Mouse (Mus musculus) cerebellum, adult 9-10 months (tissue): ENCODE measurements at regions not wholly inside any gene's neighbourhood (a gene's known extent, or its start where the extent isn't known, plus 50 kb on each side); places are given as distances from the start of the nearest gene placed in this dataset.

Source experiments
- DNase-seq: peaks from one replicate; pipeline ENCODE4 v3.0.0; 2022

DNA sequence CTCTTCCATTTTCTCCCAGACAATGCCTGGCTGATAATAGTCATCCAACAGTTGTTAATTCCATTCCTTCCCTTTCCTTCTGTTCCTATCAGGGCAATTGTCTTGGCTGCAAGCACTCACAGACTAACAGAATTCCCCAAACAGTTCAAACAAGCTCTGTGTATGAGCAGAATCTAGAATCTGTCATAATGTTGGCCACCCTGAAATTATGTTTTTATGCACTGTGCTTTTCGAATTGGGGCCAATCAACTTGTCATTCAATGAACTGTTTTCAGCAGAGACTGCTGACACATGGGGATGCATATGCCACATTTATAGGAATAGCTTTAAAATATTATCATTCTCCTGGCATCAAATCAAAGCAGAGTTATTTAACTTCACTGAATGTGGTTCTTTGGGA lies 235.8 kb upstream of the Tmtc4 start:
- DNase-seq, result no peak

- DNase-seq, result peak; percentile 44
Observed at GRCm38 (mm10) chr14:123210241-123210640, 226.4 kb upstream of the Tmtc4 start.

GRCm38 (mm10) chr14:123202848-123203247 lies 219.0 kb upstream of the Tmtc4 start:
- DNase-seq, result no peak

GRCm38 (mm10) chr14:123202313-123202712 lies 218.5 kb upstream of the Tmtc4 start:
- no peak for DNase-seq

- DNase-seq, result peak; percentile 86
Observed at GRCm38 (mm10) chr14:123201426-123202274, 217.8 kb upstream of the Tmtc4 start.

GRCm38 (mm10) chr14:123199111-123199510 lies 215.3 kb upstream of the Tmtc4 start:
- no peak for DNase-seq

DNA sequence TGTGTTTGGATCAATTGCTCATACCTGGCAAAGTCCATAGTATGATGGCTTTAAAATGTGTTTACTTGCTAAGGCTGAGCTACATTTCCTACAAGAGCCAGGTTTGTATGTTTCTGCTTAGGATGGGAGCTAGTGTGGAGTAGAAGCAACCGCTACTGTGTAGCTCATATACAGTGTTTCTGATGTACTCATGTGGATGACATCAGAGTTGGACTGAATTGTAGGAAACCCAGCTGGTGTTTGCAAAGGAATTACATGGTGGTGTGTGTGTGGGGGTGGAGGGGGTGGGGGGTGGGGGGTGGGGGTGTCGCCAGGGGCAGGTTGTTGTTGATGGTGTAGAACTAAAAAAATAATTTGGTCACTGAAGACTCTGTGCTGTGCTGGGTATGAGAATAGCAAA lies 208.7 kb upstream of the Tmtc4 start:
- DNase-seq, result no peak

DNA sequence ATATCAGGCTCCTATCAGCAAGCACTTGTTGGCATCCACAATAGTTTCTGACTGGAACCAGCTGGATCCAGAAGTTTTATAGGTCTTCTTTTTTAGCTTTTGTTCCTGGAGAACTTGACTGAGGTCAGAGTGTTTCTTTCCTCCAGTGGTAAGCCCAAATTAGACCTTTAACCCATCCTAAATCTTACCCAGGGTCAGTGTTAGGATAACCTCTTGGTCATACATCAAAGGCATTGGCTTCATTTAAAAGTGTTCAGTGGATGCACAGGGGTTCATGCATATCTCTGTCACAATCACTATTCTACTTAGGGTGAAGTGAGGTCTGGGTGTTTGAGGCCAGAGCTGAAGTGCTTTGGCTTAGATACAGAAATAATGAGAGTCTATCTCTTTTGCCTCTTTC lies 206.9 kb upstream of the Tmtc4 start:
- no peak for DNase-seq

DNA sequence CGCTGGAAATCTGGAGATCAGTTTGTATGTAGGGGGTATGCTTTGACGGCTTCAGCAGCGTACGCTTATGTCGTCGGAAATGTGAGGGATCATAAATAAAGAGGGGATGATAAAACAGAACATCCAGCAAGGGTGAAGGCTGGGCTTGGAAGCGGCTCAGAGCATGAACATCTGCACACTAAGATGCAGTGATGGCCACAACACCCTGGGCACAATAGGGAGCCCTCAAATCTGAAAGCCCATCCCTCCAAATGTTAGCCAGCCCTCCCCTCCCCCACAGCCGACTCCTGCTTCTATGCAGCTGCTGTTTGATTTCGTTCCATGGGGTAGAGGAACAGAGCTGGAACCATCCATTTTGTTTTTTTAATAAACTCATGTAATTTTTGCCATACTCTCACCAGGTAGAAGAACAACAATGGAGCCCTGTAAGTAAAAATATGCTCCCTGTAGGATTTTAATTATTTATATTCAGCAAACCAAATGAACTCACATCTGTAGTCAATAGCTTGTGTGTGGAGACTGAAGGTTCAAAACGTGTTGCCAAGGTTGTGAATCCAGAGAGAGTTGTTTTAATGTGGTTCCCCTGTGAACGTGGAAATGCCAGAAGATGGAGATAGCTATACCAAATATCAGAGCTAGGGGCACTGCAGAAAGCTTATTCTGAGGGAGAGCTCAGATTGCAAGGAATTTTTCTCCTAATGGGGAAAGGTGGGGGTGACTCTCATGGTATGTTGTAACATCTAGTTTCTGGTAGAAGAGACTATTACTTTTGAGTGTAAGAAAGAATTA lies 203.6 kb upstream of the Tmtc4 start:
- no peak for DNase-seq

- peak; percentile 3 for DNase-seq
Observed at GRCm38 (mm10) chr14:123173183-123173582, 189.3 kb upstream of the Tmtc4 start.

DNA sequence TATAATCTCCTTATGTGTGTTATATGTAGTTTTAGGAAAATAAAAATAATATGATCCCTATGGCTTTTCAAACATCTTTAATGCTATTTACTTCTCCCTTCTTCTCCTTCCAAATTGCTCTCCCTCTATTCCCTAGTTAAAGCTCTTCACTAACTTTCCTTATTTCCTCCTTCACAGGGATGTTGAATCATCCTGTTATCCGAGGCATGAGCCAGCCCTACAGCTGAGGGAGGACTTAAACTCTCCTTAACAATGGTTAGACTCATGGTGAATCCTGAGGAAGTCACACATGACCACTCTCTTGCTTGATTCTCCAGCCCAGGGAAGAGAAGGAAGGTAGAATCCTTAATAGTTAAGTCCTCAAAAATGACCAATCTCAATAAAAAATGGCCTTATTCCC lies 188.0 kb upstream of the Tmtc4 start:
- no peak for DNase-seq

- DNase-seq, result no peak
Observed at GRCm38 (mm10) chr14:123163842-123164241, 180.0 kb upstream of the Tmtc4 start.

DNA sequence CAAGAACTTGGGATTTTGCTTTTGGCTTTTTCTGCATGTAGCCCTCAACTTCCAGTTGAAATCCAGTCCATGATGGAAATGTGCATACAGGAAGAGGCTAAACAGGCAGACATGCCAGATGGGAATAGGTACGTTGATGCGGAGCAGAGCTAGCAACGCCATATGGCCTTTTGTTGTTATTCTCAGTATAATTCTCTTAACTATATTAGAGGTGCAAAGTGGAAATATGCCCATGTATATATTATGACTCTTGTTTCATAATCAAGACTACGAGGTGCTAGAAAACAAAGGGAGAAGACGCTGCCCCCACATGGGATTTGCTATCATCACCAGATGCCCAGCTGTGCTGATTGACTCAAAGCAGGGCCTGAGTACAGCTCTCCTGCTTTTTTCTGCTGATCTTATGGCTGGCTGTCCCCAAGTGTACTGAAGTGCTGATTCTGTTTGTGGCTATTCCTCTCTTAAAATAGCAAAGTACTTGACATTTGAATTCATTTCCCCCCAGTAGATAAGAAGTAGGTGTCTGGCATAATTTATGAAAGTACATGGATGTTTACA lies 159.7 kb upstream of the Tmtc4 start:
- peak; percentile 55 for DNase-seq

DNA sequence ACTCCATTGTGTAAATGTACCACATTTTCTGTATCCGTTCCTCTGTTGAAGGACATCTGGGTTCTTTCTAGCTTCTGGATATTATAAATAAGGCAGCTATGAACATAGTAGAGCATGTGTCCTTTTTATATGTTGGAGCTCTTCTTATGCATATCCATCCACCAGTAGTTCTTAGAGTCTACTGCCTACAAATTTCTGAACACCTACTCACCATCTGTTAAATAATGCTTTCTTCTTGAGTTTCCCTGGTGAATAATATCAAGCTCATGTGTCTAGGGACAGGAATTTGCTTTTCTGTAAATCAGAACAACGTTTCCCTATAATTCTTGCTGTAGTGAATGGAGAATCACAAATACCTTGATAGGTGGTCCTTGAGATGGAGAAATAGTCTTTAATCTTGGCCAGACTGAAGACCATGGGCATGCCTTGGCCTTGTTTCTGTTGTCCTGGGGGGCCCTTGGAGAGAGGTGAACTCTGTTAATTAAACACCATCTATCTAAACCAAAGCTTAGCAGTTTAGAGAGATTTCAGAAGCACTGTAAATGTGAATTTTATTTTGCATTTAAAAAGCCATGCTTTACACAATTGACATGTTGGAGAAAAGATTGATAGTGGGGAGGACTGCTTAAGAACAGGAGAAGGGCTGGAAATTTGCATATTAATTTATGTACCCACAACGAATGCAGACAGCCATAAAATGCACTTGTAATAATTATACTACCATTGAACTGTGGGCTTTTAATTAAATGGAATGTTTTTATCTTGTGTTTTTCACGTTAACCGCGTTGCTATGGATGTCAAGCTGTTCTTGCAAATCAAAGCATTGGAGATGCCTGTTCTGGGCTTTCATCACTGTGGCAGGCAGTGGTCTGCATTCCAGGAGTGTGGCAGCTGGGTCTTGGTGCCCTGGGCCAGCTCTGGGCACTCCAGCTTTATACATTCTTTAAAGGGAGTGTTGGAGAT lies 155.2 kb upstream of the Tmtc4 start:
- no peak for DNase-seq

- DNase-seq, result no peak
Observed at GRCm38 (mm10) chr14:123133979-123134378, 150.1 kb upstream of the Tmtc4 start.

GRCm38 (mm10) chr14:123120361-123120760 lies 136.5 kb upstream of the Tmtc4 start:
- DNase-seq, result peak; percentile 78

GRCm38 (mm10) chr14:123116337-123116736 lies 132.5 kb upstream of the Tmtc4 start:
- DNase-seq, result no peak

DNA sequence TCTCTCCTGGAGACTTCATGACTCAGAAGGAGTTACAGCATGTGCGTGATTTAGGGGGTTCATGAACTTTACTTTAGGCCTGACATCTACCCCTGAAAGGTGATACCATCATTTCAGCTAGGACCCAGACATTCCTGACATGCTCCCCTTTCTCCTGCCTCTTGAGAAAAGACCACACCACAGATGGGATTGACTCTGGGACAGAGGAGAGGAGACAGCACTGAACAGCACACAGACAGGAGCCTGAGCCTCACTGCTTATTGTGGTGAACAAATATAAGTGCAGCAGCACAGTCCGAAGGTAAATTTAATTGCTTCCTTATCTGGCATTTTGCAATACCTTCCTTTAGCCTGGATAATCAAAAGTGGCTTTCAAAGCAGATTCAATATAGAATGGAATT lies 126.7 kb upstream of the Tmtc4 start:
- no peak for DNase-seq

DNA sequence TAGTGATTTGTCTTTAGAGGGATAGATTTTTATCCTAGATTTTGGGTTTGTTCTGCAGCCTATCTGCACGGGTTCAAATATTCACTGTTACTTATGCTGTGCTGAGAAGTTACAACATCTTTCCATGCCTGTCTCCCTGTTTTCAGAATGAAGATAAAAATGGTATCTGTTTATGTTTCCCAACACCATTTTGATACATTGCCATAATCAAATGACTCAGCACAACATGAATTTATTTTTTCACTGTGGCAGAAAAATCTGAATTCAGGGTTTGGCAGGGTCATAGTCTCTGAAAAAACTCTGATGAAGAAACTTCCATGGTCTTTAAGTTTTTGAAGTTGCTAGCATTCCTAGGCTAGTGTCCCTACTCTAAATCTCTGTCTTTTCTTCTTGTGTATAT lies 116.5 kb upstream of the Tmtc4 start:
- DNase-seq, result no peak

GRCm38 (mm10) chr14:123096086-123096485 lies 112.3 kb upstream of the Tmtc4 start:
- DNase-seq, result no peak

DNA sequence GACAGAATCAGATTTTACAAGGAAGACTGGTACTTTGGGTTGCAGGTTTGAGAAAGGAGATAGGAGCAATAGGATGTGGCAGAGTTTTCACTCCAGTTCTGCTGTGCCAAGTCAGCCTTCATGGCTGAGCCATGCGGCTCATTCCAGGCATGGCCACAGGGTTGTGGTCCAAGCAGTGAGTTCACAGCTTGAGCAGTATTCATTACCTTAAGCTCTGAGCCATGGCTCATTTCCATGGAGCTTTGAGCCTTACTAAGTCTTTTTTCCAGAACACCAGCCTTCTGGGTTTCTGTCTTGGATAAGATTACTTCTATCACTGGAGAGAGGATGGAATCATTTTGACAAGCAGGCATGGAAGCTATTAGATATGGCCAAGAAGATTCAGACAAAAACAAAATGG lies 98.2 kb upstream of the Tmtc4 start:
- DNase-seq, result no peak

- no peak for DNase-seq
Observed at GRCm38 (mm10) chr14:123081016-123081714, 97.3 kb upstream of the Tmtc4 start.
